Mouse (Mus musculus) embryo, embryonic 9.5 days (tissue): ENCODE measurements around the gene Tenm3.

ENCODE experiments used
- DNase-seq: peaks from one replicate; pipeline ENCODE4 v3.0.0-alpha.2; 2017; ENCODE audit errors: extremely low spot score

The Tenm3 gene

DNA sequence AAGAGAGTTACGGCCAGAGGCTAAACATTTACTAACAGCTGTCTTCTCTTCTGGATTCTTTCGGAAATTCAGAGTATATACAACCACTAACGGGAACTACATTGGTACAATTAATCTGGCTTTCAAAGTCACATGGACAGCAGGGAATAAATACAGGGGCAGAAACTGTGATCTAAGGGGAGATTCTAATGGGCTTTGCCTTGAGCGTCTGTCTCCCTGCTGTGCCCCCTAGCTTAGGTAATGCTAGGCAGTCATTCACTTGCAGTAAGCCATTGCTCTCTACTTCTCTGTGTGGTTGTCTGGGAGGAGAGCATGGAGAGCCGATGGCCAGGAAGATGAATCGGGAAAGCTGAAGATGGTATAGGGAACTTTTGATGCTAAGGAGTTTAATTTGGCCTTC lies 264.0 kb downstream of the Tenm3 start:
- DNase-seq: peak; percentile 35

DNA sequence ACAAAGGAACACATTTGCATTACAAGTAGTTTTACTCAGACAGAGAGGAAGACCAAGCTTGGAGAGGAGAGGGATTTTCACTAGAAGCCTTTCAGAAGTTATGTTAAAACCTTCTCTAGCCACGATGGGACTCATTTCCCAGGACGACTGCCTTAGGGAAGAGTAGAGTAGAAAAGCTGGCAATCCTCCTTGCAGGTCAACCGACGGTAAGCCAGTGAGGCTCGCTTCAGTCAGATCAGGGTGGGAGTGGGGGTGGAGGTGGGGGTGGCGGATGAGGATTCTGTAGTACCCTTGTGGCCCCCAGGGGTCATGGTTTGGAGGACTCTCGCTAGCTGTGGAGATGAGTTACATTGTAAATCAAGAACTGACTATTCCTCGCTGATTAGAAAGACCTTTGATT lies 264.6 kb downstream of the Tenm3 start:
- peak; percentile 35 for DNase-seq

DNA sequence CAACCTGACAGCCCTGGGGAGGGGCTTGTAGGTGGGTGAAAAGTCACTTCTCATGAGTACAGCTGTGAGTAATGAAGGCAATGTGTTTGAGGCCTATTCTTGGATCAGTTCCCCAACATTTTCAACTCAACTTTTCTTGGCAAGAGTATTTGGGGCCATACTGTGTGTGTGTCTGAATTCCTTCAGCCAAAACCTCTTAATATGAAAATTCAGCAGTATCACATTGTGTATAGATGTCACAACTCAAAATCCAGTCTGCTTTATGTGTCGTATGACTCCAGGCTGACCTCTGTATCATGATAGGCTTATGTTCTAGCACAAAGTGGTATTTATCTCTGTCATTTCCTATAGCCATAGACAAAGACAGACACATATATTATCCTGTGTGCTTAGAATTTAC lies 270.8 kb downstream of the Tenm3 start:
- DNase-seq: no peak

DNA sequence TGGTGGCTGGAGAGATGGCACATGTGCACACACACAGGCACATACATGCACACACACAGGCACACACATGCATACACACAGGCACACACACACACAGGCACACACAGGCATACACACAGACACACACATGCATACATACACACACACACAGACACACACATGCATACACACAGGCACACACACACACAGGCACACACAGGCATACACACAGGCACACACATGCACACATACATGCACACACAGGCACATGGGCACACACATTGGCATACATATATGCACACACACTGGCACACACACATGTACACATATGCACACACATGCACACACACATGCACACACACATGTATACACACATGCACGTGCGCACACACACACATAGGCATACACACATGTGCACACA lies 271.4 kb downstream of the Tenm3 start:
- DNase-seq: no peak

DNA sequence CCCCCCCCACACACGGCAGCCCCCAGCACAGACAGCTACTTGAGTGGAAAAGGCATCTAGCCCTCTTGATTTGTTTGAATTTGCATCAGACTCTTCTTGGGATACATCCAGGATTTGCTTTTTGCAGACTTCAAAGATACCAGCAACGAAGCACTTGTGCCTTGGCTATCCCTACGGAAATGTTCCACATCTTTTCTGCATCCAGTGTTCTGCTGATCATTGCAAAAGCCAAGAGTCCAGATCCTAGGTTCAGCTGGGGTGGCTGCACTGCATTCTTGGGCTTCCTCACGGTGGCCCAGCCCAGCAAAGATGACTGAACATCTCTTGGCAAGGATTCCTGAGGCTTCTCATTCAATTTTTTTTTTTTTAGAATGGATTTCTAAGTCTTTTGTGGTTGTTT lies 275.1 kb downstream of the Tenm3 start:
- DNase-seq: no peak

DNA sequence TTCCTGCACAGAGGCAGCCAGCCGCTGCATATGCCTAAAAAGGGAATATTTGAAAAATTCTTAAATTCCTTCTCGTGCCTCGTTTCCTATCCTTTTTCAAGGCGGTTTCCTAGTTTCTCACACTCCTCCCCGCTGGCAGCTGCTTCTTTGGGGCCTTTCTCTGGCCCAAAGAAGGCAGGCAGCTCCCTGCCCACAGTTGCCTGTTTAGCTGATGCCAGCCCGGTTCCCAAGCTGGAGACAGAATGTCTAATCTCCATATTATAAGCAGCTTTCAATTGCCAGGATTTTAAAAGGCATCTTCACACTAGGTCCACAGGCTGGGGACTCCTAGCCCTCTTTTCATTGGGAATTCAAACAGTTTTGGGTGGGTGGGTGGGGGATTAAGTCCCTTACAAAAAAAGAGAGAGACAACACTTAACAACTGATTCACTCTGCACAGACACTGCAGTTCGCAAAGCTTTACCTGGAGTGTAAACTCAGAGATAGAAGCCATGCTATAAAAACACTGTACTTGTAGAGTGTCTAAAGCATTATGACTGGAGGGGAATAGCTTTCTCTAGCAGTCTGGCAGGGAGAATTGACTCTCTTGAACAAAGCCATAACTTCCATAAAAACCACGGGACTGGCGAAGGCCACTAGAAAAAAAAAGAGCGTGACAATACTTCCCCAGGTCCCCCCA lies 275.7 kb downstream of the Tenm3 start:
- no peak for DNase-seq

DNA sequence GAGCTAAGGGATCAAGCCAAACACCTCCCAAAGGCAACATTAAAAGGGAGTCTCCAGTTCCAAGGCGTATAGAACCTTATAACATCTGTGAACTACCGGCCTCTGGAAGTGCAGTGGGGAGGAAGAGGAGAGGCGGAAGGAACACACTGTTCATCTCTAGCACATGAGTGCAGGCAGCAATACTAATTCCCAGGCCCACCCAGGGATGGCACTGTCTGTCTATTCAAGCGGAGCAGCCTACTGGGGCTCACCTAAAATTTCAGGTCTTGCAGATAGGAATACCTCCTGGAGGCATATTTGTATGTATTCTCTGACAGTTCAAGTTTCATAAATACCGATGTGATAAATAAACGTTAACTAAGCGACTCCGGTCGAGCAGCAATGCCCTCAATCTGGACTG lies 283.5 kb downstream of the Tenm3 start:
- DNase-seq: no peak

DNA sequence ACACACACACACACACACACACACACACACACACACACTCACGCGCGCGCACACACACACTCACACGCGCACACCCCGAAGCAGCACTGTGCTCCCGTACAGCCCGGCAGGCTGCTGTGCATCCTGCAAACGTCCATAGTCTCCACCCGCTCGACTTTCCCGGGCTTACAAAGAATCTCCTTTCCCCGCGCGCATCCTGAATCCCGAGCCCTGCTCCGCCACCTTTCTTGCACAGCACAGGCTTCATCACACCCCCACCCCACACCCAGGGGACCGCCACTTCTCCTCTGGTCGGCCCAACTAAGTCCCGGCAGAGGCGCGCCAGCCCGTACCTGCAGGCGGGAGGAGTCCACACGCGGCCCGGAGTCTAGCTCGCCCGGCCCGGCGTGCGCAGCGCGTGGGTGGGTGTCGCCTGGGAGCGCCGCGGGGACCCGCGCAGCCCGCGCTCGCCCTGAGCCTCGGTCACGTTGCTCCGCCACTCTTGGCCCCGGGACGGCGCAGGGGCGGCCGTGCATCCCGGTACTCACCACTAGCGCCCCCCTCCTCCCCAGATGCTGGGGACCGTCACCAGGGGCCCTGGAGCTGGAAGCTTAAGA lies 288.1 kb downstream of the Tenm3 start:
- DNase-seq: peak; percentile 82

DNA sequence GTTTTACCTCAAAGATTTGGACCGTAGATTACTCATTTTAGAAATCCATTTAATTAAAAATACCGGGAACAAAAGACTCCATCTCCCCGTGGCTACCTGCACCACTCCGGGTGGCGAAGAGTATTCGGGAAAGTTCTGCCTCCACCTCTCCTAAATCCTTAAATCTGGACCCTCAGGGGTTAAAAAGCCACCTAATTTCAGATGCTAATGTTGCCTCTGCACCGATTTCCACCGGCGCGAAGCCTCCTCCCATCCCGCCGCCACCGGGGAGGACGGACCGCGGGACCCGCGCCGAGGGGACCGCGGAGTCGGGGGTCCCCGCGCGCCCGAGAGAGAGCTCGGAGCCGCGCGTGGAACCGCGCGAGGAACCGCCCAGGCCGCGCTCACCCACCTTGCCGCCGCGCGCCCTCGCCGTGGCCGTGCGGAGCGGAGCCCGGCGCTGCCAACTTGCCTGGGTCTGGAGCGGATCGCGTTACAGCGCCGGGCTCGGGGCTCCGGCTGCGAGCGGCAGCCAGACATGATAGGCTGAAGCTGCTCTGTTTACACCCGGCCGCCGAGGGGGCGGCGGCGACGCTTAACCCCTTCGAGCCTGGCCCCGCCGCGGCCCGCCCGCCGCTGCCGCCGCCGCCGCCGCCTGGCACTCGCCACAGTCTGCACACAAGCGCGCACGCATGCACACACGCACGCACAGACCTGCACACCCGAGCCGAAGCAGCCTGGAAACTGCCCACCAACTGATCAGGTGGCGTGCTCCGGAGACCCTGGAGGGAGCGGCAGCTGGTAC lies 288.8 kb downstream of the Tenm3 start:
- DNase-seq: peak; percentile 89

DNA sequence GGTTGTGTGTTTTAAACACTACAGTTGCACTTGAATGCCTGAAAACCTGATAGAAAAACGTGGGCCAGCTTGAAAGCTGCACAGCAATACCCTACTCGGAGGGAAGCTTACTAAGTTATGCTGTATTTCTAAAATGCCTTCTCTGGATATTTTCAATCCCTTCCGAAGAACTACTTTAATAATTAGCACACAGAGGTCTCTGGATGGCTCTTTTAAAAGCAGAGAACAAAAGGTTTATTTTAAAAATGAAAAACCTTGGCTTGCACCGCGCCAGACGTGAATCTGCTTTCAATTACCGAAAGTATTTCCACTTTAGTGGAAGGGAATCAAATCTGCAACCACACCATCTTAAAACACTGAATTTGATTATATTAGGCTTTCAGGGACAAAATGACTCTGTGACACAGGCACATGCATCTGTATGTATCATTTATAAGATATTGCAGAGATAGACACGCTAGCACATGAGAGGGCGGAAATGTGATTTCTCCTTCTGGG lies 289.9 kb downstream of the Tenm3 start:
- peak; percentile 58 for DNase-seq

DNA sequence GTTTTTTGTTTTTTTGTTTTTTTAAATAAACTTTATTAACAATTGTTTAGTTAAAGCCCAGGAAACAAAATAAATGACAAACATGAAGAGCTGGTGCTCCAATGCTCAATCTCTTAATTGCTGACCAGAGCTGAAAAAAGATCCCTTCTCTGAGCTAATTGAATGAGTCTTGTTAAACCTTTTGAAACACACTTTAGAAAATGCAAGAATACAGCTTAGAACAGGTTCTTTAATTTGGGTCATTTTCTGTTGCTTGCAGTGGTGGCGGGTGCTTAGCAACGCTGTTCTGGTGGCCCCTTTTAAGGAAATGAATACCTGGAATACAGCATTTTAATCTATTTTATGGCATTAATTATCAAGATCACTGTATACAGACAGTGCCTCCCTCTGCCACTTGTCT lies 291.4 kb downstream of the Tenm3 start:
- no peak for DNase-seq

DNA sequence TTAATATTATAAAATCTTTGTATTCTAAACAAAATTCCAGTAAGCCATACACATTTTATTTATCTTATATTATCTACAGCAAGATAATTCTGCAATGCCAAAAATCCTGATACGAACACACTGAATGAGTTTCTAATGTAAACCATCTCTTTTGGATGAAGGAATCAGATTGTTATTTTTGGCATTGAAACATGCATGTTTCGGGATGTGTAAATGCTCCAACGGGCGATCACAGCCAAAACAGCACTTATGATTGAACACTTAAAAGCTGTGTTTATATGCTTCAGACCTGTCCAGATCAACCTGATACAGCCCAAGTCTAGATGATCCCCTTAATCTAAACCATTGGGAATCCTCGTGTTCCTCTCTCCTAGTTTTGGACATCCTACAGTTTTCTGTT lies 292.4 kb downstream of the Tenm3 start:
- DNase-seq: no peak

DNA sequence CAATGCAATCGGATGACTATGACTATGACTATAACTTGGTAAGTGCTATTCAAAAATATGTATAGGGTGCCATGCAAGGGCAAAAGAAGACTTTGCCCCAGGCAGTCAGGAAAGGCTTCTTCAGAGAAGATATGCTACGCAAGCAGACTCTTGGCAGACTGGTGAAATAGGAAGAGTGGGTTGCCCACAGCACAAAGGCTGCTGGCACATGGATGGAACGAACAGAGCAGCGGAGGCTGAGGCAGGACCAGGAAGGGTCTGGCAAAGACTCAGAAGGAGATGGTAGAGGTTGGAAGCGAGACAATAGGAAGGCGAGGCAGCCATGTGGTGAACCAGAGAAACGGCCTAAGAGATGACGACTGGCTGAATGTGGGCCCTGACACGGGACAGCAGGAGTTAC lies 294.8 kb downstream of the Tenm3 start:
- DNase-seq: no peak

DNA sequence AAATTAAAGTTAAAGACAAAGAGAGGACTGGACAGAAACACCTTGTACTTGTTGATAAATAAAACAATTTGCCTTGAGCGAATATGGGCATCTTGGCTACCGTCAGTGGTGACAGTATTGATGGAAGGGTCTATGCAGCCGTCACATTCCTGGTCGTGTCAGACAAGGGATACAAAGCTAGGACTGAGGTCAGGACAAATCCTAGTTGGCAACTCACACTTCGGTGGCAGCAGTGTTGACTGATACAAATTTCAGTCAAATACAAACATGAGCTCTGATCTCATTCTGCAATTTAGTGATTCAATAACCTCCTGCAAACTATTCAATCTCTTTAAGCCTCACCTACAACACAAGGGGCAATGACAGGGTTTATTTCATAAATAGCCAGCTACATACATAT lies 298.1 kb downstream of the Tenm3 start:
- no peak for DNase-seq

DNA sequence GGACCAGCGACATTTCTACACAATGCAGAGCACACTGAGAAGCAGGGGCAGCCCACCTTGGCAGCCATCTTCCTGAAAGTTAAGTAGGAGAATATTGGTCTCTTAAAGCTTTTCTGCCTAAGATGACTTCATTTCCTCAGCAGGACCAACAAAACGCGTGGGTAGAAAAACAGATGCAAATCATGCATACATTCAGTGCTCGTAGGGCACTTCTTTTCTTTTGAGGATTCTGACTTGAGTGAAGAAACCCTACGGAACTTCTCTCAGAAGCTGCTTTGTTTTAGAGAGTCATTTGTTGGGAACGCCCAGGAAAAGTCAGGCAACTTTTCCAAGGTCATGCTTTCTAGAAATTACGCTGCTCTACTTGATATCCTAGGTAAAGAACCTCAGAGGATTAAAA lies 298.9 kb downstream of the Tenm3 start:
- DNase-seq: no peak

DNA sequence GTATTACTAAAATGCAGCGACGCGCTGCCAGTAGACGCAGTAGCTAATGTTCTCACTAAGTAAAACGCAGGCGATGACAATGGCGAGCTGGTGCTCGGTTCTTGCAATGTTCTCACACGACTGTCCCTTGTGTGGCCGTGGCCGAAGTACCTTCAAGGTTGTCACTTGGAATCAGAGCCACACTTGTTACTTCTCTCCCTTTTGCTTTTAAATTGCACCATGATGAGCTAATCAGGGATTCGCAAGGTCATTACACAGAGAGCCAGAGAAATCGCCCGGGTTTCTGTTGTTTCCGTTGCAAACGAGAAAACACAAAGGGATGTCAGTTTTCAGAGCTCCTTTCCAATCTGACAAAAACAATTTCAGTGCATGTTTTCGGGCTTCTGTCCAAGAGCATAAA lies 301.6 kb downstream of the Tenm3 start:
- DNase-seq: no peak

DNA sequence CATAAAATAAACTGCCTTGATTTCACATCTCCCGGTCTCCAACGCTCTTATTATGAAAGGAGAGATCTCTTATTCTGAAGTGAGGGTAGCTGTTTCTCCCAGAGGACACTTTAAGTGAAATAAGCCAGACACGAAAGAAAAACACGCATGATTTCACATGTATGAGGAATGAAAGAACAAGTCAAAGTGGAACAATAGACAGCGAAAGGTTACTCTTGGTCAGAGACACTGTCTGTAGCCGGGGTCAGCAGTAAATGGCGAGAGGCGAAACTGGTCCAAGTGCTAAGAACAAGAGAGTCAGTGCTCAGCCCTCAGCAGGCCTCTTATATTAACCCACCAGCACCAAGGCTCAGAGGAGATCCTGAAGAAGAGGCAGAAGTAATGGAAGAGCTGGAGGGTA lies 302.9 kb downstream of the Tenm3 start:
- peak; percentile 45 for DNase-seq

DNA sequence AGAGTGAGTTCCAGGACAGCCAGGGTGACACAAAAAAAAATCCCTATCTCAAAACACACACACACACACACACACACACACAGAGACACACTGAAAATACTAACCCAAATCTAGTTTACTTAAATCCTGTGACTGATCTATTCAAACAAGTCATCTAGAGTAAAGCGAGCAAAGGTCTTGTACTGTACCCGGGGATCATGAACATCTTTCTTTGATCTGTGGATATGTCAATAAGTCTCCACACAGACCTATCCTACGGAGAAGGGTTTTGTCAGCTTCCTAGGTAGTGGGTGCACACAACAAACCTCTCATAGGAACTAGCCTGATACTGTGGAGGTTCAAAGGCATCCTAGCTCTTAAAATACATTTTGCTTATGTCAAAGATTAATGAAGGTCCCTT lies 307.9 kb downstream of the Tenm3 start:
- DNase-seq: no peak

DNA sequence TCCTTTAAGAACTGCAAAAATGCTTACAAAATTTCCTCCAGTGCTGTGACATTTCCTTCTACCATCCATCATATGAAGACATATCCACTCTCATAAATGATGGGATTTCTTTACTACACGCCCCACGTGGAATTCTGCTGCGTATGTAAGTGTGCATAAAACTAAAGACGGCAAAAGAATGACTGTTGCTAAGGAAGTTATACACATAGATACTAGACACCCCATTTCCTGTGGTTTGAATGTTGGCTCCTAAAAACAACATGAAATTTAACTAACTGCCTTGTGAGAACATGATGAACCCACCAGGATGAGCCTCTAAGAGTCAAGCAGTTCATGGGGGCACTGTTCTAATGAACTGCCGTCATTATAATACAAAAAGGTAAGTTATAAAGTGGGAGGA lies 312.0 kb downstream of the Tenm3 start:
- no peak for DNase-seq

DNA sequence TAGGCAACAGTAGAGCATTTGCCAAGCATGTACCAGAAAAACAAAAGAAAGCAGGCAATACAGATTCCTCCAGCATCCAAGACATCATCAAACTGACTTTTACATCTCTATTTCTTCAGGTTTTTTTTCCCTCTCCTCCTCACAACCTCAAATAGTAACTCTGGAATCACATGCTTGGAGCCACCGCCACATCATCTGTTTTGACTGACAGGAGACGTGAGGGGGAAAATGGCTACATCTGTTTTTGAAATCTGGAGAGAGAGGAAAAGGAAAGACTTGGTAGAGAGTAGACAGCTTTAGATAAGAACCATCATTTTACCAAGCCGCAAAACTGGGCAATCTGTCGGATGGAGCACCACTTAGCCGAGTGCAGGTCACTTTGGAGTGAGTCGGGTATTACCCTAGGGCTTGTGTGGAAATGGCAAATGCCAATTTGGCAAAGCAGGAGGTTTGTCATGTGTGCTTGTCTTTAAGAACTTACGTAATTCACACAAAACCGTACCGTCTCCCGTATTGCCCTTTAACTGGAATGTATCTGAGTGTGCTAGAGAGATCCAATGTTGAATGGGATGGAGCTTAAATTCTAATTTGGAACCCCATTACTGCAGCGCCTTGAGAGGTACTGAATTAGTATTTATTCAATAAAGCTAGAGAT lies 312.7 kb downstream of the Tenm3 start:
- no peak for DNase-seq

DNA sequence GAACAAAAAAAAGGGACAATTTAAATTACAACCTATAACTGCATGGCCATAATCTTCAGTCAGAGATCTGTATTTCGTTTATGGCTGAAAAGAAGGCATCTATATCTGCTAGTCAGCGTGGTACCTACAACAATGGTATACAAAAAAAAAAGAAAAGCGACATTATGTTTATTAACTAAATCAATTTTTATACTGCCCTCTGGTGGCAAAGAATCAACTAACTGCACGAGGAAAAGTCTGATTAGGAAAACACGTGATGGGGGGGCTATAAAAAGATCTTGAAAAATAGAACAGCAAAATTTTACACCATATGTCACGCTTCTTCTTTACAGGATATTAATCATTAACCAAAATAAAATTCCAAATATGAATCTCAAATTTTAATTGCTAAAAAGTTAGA lies 316.3 kb downstream of the Tenm3 start:
- no peak for DNase-seq

DNA sequence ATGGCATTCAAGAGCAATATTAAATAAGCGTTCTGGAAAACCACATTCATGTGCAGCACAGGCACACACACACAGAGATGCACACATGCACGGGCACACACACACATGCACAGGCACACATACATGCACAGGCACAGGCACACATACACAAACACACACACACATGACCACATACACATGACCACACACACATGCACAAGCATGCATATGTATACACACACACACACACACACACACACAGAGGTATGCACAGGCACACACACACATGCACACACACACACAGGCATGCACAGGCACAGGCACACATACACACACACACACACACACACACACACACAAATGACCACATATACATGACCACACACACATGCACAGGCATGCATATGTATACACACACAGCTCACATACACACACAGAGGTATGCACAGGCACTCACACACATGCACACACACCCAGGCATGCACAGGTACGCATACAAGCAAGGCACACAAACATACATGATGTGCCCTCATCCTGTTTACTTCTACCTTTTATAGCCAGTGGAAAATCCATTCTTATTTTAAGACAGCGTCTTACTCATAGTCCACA lies 321.1 kb downstream of the Tenm3 start:
- DNase-seq: no peak
